Mouse (Mus musculus): ENCODE data around the gene Oaz1. TPM values are rescaled to one million over a fixed set of nuclear protein-coding genes. Genes with fewer than 3 reads are reported as not detected.

Oaz1 gene
- total RNA-seq (2021): 100 to 1,000 TPM; 484 to 486 TPM

DNA sequence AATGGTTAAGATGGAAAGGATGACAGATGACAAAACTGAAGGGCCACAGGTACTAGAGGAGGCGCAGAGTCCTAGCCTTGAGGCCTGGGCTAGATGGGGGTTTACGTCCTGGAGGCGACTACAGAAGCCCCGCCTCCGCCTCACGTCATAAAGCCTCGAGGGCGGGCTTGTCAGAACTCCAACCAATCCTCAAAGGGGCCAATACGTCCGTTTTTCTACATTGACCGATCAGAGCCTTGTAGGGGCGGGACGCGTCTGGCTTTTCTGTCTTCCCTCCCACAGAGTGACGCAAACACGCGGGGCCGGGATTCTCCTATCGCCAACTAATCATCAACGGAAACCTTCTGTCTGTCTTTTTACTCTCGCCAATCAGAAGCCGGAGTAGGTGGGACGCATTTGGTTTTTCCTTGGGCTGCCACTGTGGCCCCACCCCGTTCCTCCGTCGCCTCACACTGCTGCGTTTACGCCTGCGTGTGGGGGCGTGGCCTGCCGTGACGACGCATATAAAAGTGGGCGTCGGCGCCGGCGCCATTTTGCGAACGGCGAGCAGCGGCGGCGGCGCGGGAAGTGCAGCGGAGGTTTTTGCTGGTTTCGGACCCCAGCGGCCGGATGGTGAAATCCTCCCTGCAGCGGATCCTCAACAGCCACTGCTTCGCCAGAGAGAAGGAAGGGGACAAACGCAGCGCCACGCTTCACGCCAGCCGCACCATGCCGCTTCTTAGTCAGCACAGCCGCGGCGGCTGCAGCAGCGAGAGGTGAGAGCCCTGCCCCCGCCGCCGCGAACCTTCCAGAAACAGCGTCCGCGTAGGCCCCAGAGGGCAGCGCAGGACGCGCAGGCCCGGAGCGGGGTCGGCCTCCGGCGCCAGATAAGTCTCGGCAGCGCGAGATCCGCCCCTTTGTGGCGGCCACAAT is at the start of gene Oaz1:
Gene Oaz1, plus strand, starts transcription at position 506 of the 912 bp plus-strand sequence.
- DNase-seq: peak; percentile 98 to 99

DNA sequence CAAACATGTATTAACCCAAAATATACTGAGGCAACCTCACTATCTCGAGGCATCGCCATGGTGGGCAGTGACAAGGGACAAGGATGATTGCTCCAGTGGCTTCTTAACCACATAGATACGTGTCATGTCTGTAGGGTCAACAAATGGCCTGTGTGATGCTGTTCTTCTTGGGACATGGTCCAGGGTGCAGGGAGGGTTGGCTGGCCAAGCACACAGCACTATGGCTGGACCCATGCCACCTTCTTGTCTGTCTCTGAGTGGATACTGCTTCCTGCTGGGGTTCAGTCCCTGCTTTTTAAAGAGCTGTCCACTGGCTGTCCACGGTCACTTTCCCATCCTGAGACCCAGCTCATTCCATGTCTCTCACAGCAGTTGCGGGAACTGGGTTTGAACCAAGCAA is 49.3 kb upstream of the Oaz1 start:
- DNase-seq: no peak

DNA sequence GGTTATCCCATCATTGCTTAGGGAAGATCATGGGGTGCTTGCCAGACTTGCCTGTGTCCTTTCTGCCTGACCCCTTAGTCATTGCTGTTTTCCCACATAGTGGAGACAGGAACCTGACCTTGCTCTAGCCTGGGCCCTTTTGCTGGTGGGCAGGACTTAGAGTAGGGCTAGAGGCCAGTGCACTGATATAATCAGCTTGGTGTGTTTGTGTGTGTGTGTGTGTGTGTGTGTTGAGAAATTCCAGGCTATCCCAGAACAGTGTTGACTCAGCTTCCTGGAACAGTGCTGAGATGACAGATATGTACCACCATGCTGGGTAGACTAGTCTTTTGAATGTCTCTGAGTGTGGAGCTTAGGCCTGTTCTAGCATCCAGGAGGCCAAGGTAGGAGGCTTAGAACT is 46.9 kb upstream of the Oaz1 start:
- DNase-seq: no peak

DNA sequence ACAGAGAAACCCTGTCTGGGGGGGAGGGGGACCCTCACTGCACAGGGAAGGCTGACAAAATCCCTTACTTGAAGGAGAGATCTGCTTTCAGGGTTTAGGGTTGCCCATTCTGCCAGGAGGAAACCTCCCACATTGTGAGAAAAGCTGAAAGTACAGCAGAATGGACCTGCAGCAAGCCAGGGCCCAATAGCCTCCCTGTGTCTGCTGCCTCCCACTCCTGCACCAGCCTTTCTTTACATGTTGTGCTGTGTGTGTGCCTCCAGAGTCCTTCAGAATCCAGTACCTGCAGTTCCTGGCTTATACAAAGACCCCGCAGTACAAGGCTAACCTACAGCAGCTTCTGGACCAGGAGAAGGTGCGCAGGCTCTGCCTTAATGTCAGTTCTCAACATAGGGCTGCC is 42.2 kb upstream of the Oaz1 start:
- DNase-seq: no peak

DNA sequence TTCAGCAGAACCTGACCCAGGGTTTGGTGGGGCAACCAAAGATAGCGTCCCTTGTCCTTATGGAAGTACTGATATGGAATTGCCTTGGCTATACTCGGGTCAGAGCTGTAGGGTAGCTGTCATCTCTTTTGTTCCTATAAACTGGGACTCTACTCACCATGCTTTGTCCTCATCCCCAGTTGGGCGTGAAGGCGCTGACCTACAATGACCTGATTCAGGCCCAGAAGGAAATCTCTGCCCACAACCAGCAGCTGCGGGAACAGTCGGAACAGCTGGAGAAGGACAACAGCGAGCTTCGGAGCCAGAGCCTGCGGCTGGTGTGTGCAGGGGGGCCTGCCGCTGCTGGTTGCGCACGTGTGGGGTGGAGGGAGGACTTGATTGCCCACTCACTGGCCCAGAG is 41.6 kb upstream of the Oaz1 start:
- DNase-seq: no peak

DNA sequence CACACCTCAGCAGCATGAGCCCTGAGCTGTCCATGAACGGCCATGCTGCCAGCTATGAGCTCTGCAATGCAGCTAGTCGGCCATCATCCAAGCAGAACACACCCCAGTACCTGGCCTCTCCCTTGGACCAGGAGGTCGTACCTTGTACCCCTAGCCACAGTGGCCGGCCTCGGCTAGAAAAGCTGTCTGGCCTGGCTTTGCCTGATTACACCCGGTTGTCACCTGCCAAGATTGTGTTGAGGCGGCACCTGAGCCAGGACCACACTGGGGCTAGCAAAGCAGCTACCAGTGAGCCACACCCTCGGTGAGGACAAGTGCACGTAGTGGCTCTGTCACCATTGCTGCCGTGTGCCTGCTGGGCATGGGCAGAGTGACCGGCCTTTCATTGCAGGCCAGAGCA is 40.5 kb upstream of the Oaz1 start:
- no peak for DNase-seq

DNA sequence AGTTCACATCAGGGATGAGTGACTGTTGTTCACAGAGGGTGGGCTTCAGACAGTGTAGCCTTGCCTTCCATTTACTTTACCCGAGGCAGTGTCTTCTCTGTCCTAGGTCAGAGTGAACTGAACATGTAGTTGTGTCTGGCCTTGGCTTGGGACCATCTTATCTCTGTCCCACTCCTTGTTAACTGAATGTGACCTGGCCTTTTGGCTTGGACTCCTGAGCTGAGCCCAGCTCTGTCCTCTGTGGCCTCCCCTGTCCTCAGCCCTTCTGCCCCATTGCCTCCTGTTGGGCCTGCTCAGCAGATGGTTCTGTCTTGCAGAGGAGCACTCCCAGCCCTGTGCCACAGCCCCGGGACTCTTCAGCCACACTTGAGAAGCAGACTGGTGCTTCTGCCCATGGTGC is 38.9 kb upstream of the Oaz1 start:
- DNase-seq: no peak

DNA sequence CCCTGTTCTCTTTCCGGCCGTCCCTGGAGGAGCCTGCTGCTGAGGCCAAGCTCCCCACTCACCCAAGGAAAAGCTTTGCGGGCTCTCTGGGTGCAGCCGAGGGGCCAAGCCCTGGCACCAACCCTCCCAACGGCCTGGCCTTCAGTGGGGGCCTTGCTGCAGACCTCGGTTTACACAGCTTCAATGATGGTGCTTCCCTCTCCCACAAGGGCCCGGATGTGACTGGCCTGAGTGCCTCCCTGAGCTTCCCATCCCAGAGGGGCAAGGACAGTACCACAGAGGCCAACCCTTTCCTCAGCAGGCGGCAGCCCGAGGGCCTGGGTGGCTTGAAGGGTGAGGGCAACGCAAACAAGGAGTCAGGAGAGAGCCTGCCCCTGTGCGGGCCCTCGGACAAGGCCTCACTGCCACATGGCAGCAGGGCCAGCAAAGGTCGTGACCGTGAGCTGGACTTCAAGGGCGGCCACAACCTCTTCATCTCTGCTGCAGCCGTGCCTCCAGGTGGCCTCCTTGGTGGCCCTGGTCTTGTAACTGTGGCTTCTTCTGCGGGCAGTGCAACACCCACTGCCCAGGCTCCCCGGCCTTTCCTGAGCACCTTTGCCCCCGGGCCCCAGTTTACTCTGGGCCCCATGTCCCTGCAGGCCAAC is 35.6 kb upstream of the Oaz1 start:
- no peak for DNase-seq

DNA sequence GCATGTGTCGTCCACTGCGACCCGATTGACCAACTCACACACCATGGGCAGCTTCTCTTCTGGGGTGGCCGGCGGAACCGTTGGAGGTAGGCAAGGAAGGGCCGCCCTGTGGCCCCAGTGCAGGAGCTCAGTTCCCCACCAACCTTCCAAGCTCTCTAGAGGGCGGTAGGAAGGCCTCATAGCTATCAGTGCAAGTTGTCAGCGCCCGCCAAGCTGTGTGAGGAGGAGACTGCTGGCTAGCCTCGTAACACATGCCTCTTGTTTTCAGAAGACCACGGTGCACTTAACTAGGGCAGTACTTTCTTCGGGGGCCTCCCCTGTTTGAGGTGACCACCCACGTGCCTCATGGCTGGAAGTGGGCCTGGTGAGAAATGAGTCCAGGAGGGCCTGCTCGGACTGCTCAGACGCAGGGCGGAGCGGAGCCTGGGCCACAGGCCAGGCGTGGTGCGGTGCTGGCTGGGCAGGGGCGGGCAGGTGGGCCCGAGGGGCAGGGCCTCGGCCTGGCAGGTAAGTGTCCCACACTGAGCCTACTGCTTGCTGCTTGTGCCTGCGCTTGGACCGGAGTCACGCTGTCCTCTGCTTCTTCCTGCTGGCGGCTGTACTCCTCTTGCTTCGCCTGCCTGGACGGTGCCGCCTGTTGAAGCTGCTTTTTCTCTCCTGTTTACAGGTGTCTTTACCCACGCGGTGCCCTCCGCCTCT is 34.8 kb upstream of the Oaz1 start:
- no peak for DNase-seq

DNA sequence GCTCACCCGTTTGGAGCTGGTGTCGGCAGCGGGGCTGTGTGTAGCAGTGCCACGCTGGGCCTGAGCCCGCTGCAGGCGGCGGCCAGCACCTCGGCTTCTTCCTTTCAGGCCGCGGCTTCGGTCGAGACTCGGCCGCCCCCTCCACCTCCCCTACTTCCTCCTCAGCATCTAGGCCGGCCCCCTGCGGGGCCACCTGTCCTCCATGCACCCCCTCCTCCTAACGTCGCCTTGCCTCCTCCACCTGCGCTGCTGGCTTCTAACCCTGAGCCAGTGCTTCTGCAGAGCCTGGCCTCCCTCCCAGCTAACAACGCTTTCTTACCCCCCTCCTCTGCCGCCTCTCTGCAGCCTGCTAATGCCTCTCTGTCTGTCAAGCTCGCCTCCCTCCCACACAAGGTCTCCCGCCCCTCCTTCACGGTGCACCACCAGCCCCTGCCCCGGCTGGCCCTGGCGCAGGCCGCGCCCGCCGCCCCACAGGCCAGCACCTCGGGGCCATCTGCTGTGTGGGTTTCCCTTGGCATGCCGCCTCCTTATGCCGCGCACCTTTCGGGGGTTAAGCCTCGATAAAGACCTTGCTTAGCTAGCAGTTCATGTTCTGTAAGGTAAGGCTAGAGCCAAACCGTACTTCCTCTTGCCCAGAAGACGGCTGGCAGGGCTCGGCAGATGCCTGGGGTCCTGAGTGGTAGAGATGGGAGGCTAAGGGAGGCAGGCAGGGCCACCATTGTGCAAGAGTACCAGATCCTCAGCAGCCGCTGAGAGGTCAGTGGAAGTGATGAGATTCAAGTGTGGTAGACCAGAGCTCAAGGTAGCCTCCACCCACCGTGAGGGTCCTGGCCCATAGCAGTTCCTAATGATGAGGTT is 34.1 kb upstream of the Oaz1 start:
- no peak for DNase-seq

DNA sequence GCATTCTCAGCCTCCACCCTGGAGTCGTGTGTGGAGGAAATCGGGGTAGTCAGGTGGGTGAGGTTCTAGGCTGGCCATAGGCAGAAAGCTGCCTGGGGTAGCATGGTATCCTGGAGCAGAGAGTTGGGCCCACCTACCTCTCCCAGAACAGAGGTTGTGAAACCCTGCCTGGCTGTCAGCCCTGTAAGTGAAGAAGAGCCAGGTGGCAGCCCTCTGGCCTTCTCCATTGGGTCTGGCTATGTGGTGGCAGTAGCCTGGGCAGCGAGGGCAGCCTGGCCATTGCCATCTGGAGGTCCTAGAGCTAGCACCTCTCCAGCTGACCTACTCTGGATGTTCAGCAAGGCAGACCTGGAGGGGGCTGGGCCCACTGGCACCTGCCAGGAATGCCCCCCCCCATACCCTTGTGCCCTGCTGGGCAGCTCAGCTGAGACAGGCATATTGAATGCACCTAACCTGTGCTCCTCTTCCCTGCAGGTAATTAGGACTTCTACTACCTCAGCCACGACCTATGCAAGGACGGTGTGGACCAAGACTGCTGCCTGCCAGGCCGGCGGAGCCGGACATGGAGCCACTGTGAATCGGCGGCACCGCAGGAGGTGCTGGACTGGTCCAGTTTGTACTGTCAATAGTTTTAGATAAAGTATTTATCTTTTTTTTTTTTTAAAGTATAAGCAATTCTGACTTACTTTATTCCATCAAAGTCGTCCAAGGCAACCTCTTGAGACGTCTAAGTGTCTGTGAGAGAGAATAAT is 33.2 kb upstream of the Oaz1 start:
- no peak for DNase-seq

DNA sequence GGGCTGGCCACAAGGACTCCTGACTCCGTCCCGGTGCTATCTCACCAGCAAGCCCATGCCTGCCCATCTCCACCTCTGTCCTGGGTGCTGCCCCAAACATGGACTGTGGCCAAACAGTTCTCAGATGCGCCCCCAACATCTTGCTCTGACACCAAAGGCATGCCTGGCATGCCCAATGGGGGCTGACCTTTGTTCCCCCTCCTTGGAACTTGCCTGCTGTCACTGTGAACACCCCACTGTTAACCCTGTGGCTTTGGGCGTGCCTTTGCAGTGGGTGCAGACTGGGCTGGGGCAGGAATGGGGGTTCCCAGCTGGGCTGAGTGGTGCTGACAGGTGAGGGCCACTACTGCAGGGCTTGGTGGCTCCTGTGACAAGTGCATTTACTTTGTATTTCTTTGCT is 32.7 kb upstream of the Oaz1 start:
- DNase-seq: no peak

DNA sequence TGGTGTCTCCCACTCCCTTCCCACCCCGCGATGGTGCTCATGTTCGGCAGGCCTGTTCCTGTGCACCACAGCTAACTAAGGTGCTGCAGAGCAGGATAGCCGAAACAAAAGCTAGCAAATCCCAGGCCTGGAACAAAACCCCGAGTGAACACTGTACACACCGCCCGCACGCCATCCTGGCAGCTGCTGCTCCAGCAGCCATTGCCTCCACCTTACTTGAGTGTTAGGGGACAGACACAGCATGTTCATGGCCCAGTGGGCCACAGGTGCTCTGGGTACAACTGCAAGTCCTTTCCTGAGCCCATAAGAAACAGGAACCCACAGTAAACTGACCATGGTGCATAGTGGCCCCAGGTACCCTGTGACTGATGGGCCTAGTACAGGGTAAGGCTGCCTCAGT is 31.7 kb upstream of the Oaz1 start:
- DNase-seq: no peak

DNA sequence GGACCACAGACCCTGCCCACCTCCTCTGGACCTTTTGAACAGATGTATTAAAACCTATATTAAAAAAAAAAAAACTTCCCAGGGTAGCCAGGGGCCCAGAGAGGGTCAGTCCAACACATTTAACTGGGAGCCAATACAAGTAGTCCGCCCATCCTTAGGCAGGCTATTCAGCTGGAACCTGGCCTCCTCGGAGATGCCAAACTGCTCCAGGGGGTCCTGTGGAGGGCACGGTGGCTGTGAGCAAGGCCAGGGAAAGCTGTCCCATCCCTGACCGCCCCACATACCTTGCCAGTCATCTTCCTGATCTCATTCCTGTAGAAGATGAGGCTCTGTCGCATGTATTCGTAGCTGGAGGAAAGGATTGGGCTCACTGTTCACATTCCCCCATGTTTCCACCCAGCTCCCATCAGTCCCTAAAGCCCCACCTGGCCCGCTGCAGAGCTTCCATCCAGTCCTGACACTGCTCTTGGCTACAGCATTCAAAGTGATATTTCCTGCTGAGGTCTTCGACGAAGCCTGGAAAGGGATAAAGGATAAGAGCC is 30.1 kb upstream of the Oaz1 start:
- no peak for DNase-seq

DNA sequence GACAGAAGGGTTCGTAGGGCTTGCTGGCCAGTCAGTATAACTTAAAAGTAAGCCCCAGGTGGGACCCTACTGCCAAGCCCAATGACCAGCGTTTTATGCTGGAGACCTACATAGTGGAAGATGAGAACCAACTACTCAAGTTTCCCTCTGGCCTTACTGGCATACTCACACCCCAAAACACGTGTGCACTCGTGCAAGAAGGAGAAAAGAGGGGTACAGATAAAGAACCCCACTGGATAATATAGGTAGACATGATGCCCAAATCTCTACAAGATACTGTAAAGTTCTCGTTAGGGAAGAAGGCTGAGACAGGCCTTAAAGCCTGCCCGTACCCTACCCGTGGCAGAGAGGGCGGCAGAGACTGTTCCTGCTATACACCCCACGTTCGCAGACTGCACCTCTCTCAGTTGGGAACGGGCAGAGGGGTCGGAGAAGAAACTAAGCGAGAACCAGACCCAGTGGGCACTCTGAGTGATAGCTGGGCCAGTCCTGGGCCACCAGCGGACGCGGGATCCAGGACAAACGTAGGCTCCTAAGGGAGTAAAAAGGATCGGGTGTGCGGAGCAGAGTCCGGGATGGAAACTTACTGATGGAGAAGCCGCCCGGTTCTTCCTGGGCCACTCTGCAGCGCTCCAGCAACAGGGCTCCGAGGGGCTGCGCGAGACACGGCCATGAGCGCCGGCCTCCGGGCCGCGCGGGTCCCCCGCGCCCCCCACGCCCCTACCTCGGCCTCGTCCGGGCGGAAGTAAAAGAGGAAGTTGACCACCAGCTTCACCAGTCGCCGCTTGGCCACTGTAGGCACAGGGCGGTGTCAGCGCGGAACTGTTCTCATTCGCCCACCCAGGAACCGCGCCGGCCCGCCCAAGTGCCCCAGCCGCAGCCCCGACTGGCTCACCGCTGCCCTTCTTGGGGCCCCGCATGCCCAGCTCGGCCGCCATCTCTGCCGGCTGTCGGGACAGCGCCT is 29.0 kb upstream of the Oaz1 start:
- no peak for DNase-seq

DNA sequence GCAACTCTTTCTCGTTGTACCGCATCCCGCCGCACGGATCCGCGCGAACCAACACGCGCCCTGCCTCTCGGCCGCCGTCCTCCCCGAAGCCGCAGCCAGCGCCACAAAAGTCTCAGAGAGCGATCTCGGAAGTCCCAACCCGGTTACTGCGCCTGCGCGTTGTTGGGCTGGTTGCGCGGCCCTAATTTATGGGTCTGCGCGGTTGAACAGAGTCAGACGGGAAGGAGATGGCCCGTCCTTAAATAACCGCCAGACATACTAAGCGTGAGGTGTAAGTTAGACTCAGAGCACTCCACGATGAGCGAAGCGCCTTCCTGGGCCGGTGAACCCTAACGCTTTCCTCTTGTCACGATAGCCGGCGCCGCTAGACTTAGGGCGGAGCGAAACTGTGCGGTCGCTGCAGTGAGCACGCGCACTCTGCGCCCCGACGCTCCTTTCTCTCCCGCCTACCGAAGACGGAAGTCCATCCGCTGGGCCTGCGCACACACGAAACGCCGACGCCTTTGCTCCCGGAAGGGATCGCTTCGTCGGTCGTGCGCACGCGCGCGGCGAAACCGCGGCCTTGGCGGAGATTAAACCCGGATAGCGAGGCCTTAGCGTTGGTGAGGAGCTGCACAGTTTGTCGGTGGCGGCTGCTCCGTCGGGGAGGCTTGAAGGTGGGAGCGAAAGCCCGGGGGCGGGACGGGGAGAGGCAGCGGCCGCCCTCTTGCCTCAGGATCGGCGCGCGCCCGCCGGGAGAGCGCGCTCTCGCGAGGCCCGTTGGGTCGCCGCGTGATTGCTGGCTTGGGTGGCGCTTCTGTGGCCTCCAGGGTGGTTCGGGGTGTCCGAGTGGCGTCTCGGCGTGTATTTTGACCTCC is 28.1 kb upstream of the Oaz1 start, which contains the start of the genes Sf3a2 and Plekhj1:
Gene Sf3a2, plus strand, starts transcription at position 49 of the 857 bp plus-strand sequence.
Gene Plekhj1, minus strand, starts transcription at position 477 of the 857 bp plus-strand sequence.
- DNase-seq: peak; percentile 95 to 97

DNA sequence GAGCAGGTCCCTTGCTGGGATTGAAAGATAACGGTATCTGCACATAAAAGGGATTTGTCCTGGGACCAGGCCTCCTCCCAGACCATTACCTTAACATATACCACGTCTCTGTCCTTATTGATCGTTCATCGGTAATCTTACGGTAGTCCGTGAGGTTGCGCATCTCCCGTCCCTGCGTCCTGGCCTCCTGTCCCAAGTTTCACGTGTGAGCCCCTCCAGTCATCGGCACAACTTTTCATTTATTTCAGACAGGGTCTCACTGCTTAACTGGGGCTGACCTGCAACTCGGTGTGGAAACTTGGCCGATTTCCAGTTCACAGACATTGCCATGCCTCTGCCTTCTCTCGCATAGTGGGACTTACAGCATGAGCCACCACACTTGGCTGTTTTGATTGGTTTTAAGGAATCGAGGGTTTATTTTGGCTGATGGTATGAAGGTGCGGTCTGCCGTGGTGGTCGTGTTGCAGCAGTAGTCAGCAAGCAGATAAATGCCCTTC is 27.3 kb upstream of the Oaz1 start:
- DNase-seq: no peak

DNA sequence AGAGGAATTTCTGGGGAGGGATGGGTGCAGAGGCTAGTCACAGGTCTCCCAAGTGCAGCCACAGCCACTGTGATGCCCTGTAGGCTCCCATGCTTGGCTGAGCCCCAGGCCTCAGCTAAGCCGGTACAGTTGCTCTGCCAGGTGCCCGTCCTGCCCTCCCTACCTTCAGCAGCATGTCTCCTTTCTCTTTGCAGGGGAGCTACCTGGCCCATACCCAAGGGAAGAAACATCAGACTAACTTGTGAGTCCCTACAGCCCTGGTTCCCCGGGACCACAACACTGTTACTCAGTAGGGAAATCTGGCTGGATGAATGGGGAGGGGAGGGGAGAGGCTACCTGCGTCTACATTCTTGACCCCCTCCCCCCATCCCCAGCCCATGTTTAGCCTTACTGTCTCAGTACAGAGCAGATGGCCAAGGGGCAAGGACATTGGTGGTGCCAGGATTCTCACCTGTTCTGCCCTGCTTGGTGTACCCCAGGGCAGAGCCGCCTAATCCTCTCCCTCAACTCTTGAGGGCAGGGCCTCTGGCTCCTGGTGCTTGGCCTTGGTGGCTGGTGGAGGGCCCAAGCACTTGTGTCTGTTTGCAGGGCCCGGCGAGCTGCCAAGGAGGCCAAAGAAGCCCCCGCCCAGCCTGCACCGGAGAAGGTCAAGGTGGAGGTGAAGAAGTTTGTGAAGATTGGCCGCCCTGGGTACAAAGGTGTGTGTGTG is 24.1 kb upstream of the Oaz1 start:
- DNase-seq: no peak
